Mouse (Mus musculus): Measurements from ENCODE around the gene Gm28308.

The Gm28308 gene

DNA sequence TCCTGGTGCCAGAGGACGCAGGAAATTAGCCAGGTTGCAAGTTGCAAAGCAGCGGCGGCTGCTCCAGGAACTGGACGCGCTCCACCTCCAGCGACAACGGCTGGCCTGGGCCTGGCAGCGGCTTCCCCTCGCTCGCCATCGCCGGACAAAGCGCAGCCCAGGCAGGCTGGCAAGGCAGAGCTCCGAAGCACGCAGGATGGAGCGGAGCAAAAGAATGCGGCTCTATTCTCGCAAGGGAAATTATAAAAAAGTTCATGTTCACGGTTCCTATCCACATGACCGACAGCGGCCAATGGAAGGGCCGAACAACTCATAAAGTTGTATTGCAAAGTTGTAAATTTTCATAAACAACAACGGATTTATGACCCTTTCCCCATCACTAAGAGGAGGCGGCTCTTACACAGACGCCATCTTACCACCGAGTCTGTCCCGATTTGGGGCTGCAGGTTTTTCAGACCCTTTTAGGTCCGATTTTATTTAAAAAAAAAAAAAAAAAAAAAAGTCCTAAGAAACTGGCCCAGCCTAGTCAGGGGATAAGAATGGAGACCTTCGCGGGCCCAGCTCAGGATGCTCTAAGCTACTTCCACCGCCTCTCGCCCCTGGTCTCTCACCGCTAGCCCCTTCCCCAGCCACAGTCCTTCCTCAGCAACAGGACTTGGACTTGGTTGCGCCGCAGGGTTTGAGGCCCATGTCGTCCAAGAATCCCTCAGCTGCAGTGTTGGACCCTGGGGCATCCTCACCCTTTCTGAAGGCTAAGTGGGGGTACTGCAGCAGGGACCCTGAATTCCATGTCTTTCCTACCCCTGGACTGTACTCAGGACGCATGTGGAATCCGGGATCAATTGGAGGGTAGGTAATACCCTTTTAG is at the start of gene Gm28308, which contains the start of gene Hoxa3:
TSS of gene Gm28308 (minus strand) at position 221 of the 868 bp plus-strand sequence.
TSS of gene Hoxa3 (minus strand) at position 218 of the 868 bp plus-strand sequence.
- in situ Hi-C loops (cut with MboI, MseI) = loop anchor here (5.0 kb wide), 1 partner anchor 196 kb away; no protein-coding TSS in a partner anchor

DNA sequence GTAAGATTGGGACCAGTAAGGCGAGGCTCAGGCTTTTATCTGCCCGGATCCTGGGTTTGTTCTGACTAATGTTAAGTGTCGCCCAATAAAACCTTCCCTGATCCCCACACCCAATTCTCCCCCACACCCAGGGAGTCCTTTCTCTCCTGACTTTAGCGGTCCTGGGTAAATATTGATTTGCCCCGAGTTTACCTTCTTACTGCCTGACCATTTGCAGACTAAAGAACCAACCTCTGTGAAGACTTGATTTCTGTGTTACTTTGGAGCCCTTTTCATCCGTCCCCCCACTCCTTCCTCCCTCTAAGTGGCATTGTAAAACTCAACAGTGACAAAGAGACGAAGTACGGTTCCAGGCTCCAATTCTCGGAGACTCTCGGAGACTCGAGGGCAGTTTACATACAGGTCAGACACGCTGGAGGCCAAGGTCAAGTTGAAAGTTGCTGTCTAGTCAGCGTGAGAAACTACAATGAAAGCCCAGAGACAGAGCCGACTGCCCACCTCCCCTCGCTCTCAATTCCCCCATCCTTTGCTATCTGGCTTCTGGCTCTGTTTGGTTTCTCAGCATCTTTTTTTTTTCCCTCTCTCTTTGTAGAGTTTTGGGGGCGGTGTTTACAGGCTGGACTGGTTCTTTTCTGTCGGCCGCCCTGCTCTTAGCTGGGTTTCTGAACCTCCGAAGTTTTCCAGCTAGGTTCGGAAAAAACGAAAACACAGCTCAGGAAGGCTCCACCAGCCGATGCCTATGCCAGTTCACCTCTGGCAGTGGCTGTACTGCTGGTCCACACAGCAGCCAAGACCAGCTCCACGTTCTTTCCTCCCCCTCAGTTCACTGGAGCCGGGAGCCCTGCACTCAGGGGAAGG is 49.6 kb upstream of the Gm28308 start:
- in situ Hi-C loops (cut with MboI, MseI) = loop anchor here (5.0 to 25.0 kb wide), 4 partner anchors 45 to 655 kb away; no protein-coding TSS in a partner anchor

DNA sequence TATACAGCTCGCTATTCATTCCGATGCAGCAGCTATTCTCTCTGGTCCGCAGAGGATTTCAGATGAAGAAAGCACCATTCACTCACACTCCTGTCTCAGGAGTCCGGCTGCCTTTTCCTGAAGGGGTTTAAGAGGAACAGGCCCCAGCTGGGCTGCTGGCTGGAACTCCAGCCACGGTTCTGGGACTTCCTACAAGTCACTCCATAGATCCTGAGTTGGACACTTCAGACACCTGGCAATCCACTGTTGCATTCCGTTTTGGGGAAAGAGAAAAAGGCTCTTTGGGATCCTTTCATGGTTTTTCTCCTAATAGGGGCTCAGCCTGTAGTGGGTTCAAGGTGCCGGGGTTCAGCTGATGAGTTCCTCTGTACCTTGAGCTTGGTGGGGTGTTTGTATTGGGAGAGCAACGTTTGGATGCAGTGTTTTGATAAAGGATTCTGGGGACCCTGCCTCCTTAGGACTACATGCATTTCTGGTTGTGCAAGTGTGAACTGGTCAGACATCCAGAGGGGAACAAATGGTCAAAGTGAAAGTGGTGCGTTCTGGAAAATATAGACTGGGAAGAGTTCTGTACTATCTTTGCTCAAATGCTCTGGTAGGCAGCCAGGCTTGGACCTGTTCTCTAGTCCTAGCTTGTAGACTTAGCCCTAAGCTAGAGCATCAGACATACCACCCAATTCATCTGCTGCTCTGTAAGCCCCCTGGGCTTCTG is 48.8 kb upstream of the Gm28308 start:
- in situ Hi-C loops (cut with MboI, MseI) = loop anchor here (5.0 to 25.0 kb wide), 4 partner anchors 45 to 655 kb away; no protein-coding TSS in a partner anchor

DNA sequence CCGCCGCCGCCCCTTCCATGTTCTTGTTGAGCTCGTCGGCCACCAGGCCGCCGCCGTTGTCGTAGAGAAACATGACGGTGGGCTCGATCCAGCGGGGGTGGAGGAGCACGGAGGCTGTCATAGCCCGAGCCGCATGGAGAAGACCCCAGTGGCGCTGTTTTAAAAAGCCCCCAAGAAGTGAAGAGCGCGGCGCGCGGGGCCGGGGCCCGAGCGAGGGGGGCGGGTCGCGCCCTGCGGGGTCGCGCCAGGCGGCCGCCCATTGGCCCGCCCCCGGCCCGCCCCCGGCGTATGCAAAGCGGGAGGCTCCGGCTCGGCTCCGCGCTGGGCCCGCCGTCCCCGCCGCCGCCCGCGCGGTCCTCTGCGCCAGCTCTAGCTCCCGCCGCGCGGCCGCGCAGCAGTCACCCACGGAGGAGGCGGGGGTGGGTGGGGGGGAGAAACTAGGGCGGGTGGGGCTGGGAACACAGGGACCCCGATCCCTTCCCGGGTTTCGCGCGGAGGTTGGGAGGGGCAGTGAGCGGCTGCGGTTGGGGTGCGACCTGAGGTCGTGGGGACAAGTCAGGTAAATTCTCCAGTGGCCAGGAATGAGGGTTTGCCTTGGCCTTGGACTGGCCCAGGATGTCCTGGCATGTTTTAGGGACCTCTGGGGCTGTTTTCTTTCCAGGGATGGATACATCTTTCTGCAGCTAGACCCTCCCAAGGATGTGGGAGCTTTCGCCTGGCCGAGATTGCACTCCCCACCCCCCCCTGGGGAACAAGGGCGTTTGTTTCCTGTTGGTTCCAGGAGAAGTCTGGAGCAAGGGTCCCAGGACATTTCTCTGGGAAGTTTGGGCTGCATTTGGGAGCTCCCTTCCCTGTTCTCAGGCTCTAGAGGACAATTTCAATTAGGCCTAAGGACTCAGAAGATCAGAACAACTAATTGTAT is 47.8 kb upstream of the Gm28308 start, which contains the start of gene Hoxa13:
TSS of gene Hoxa13 (minus strand) at position 227 of the 922 bp plus-strand sequence.
- in situ Hi-C loops (cut with MboI, MseI) = loop anchor here (5.0 to 25.0 kb wide), 4 partner anchors 46 to 656 kb away; no protein-coding TSS in a partner anchor

DNA sequence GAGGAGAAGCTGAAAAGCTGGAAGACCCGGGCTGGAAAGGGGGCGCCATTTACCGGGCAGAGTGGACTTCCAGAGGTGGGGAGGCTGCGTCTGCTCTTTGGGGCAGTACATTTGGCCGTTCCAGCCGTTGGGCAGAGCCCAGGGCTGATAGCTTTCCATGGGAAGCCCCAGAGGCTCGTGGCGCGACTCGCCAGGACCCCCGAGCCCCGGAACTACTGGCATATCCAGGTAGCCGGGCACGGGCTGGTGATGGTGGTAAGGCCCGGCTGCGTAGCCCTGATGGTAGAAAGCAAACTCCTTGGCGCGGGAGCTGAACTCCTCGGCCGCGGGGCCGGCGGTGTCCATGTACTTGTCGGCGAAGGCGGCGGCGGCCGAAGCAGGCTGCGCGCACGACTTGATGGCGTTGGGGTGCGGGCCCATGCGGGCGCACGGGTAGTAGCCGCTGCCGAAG is 46.7 kb upstream of the Gm28308 start:
- in situ Hi-C loops (cut with MboI, MseI) = loop anchor here (5.0 to 25.0 kb wide), 4 partner anchors 47 to 657 kb away; no protein-coding TSS in a partner anchor

DNA sequence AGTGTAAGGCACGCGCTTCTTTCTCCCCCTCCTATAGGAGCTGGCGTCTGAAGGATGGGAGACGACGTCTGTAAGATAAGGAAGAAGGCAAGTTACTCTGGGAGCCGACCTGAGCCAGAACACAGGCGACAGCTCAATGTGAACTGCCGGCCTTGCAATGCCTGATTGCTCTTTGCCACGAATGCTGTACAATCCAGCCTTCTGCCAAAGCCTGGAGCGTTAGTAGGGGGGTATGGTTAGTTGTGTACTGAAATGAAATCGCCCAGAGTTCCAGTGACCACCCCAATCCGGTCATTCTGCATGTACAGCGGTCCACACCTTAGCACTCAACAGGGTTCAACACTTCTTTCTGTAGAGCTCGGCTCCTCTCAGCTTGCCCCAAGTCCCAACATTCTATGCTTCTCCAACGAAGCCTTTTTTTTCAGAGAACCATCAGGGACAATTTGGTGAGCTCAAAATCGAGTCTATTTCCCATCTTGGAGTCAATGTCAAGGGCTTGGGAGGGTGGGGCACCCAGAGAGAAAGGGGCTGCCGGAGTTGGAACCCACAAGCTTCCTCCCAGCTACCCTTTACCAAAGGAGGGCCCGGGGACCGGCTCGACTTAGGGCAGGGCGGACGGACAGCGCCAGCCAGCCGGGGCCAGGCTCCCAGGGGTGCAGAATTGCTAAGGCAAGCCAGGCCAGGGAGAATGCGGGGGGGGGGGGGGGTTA is 46.1 kb upstream of the Gm28308 start:
- in situ Hi-C loops (cut with MboI, MseI) = loop anchor here (25.0 kb wide), 2 partner anchors 328 to 578 kb away; no protein-coding TSS in a partner anchor

DNA sequence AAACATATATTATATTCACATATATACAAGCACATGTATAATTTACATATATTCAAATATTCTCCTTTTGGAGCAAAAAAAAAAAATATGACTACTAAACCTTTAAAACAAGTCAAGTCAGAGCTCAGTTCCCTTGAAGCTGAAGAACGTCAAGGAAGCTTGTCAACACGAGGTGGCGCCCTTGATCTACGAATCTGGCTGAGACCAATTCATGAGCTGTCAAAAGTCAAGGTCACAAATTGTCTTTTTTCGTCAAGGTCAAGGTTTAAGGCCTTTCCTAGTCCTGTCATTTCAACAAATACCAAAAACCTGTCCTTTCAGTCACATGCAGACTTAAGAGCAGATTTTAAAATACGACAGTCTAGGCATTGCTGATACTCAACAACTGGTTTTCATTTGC is 43.8 kb upstream of the Gm28308 start:
- in situ Hi-C loops (cut with MboI, MseI) = loop anchor here (25.0 kb wide), 2 partner anchors 330 to 580 kb away; no protein-coding TSS in a partner anchor

DNA sequence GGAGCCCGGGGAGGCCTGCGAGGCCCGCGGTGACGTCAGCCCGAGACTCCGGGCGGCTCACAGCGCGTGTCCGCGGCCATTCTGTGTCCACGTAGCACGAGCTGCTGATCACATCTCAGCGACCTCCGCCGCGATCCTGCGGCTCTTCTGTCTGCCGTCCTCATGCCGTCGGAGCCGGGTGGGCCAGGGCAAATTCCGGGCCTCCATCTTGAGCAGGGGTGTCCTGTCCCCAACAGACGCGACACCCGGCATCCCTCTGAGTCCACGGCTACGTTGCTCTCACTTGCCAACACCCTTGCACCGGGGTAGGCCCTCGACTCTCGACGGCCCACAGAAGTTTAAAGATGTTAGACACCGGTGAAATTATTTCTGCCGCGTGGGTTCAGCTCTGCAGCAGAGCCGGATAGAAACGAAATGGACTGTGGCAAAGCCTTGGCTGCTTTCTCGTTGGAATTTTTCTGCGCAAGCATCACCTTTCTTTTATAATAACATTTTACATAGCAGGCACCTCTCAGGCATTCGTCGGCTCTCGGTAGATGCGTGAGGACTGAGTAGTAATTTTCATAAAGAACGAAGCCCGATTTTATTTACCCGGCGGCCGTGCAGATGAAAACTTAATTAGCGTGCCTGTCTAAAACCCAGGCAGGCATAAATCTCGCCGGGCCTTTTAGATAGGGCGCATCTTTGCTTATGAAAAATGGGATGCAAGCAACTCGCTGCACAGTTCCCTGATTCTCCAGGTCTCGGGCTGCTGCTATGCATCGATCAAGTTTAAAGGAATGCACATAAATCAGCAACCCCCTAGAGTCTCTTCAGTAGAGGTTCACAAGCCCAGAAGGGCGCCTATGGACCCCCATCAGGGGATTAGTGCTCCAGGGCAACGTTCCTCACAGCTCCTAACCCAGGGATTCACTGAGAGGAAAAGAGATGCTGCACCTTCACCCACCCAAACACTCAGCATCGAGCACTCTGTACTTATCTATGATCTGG is 40.7 kb upstream of the Gm28308 start:
- in situ Hi-C loops (cut with MboI, MseI) = loop anchor here (5.0 to 25.0 kb wide), 3 partner anchors 37 to 583 kb away; no protein-coding TSS in a partner anchor

DNA sequence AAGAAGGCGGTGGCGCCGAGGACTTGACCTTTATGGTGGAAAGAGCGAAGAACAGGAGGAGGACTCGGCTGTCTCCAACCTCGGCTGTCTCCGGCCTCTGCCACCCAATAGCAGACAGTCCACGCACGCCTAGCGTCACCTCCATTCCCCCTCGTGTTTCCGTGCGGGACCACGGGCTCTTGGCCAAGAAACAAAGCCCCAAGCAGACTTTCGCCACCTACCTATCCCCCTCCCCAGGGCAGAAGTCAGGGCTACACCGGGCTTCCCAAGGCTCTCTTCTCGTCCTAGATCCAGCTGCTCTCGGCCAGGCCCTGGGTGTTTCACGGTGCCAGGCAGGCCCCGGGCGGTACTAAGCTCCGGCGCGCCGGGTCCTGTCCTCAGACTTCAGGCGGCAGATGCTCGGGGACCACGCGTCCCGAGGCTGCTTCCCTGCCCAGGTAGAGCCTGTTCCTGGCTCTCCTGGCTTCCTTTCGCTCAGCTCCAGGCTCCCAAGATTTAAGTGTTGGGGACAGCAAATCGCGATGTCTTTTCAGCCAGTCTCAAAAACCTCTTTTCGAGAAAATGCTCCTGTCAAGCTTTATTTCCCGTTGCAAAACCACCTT is 39.7 kb upstream of the Gm28308 start:
- in situ Hi-C loops (cut with MboI, MseI) = loop anchor here (5.0 to 25.0 kb wide), 3 partner anchors 36 to 584 kb away; no protein-coding TSS in a partner anchor

DNA sequence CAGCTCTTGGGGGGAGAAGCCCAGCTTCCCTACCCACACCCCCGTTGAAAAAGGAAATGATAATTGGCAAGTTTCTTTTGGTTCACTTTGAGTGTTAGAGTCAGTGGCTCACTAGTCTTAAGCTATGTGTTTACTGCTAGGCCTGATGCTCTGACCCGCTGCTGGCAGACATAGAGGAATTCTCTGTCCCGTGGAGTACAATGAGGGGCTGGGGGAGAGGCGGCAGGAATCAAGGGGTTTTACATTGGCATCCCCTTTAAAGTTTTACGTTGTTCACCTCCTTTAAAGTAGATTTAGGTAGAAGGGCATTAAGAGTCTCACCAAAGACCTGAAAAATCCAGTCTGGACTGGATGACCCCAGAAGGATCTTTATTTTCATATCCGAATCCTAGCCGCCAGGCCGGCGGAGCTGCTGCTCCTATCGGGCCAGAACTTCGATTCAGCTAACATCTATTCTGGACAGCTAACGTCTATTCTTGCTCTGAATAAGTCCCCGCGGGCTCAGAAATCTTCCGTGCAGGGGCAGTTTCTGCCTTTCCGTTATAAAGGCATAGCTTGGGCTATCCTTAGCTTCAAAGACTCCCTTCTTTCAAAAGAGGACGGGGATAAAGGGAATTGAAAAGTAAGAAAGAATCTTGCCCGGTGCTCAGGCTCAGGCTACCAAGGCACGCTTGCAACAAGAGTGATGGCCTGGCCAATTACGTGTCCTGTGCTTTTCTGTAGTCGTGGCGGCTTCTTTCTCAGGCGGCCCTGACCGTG is 39.1 kb upstream of the Gm28308 start:
- in situ Hi-C loops (cut with MboI, MseI) = loop anchor here (5.0 to 25.0 kb wide), 3 partner anchors 35 to 585 kb away; no protein-coding TSS in a partner anchor

DNA sequence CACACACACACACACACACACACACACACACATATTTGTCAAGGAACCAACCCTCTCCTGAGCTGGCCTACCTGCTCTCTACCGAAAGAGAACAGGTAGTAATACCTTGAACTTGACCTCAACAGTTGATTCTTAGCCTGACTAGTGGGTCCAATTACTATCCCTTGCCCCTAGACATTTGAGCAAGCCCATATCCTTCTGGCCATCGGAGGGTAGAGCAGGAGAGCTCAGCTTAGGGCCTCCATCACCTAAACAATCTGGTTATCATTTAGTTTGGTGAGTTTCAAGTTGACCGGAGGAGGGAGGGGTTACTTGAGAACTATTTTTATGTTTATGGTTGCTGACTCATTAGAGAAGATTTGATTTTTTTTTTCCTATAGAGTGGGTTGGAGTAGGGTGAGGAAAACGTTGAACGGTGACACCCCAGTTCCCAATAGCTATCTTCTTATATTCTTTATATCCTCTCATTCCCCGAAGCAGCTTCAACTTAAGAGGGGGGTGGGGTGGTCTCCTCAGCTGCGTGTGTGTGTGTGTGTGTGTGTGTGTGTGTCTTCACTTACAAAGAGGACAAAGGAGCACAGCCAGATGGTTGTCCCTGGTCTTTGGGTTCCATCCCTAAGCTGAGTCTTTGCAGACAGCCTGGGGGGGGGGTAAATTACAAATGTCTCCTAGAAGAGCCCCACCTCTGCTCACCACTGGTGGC is 38.2 kb upstream of the Gm28308 start:
- in situ Hi-C loops (cut with MboI, MseI) = loop anchor here (5.0 to 25.0 kb wide), 3 partner anchors 34 to 586 kb away; no protein-coding TSS in a partner anchor

DNA sequence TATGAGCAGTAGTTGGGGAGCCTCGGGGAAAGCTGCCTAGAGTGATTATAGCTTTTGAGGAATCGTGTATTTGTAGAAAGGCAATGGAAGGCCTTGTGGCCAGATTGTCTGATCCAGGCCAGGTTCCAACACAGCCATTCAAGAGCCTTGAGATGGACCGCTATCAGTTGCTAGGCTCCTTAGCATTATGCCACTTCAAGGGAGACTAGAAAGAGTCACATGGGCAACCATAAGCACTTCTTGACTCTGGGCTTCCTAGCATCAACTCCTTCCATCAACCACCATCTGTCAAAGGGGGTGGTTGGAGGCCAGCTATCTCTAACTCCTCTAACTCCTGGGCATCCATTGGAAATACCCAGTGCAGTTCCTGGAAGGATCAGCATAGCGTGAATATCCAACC is 36.7 kb upstream of the Gm28308 start:
- in situ Hi-C loops (cut with MboI, MseI) = loop anchor here (5.0 to 25.0 kb wide), 3 partner anchors 33 to 587 kb away; no protein-coding TSS in a partner anchor

DNA sequence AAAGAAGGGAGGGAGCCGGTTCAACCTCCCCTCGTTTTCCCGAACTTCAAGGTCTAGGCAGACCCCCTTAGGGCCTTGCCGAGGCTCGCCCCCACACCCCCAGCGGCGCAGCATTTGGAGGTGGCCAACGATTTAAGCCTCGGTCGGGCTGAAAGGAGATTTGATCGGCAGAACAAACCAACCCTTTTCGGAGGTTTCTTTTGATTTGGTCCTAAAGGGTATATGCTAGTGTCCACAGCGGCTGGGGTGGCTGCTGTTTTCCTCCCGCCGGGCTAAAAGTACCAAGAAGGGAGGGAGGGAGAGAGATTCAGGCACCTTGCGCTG is 36.2 kb upstream of the Gm28308 start:
- in situ Hi-C loops (cut with MboI, MseI) = no loop called here

DNA sequence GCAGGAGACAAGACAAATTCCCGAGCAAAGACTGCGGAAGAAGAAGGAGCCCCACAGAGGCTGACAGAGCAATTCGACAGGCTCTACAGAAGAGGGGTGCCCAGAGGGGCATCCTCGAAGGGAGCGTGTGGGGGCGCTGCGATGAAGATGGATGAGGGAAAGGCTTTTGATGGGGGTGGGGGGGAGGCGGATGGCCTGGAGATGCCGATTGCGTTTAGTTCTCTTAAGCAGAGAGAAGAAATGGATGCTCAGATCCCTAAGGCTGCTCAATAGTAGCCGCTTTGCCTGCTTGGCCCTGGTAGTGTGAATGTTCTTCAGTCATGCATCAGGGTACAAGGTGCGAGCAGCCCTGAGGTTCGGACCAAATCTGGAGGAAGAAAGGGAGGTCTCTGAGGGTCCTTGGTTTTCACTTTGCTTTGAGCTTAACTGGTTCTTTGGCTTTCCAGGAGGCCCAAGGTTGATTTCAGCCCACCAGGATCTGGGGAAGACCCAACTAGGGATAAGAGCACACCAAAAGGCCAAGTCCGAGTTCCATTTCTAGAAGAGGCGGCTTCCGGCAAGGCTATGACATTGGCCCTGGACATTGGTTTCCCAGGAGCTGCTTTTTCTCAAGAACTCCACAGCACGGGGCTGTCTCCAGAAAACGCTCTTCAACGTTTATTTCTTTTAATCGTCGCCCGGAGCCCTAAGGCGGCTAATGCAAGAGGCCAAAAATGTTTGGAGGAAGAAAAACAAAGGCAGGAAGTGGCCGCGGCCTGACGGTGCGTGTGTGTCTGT is 35.7 kb upstream of the Gm28308 start:
- in situ Hi-C loops (cut with MboI, MseI) = no loop called here

Measured in T-helper 2 cell (primary cell).